Mouse (Mus musculus) erythroblast, embryonic 14.5 days (primary cell): ENCODE data around the gene Tfb2m. TPM values are rescaled to one million over a fixed set of nuclear protein-coding genes. Genes with fewer than 3 reads are reported as not detected.

Source experiments
- H3K27me3 ChIP-seq: 2 replicates; pipeline ENCODE4 v1.6.1; 2012; ENCODE audit warnings: inconsistent platforms; ENCODE audit not compliant: control insufficient read depth
- H3K36me3 ChIP-seq: 2 replicates; pipeline ENCODE4 v1.6.1; 2012; ENCODE audit warnings: mild to moderate bottlenecking, inconsistent platforms; ENCODE audit not compliant: control insufficient read depth
- H3K4me1 ChIP-seq: 2 replicates; pipeline ENCODE4 v1.6.1; 2012; ENCODE audit warnings: inconsistent platforms; ENCODE audit not compliant: control insufficient read depth
- H3K4me3 ChIP-seq: replicated peaks from 2 replicates; pipeline ENCODE3; 2012; ENCODE audit warnings: moderate library complexity, mild to moderate bottlenecking, inconsistent platforms
- H3K9me3 ChIP-seq: 2 replicates; pipeline ENCODE4 v1.6.1; 2012; ENCODE audit warnings: low read length, inconsistent platforms, mixed read lengths; ENCODE audit not compliant: control insufficient read depth
- GATA1 ChIP-seq: IDR thresholded peaks from 2 replicates; pipeline ENCODE4 v1.6.1; 2012; ENCODE audit warnings: low read length, inconsistent platforms, mixed read lengths
- TAL1 ChIP-seq: IDR thresholded peaks from 3 replicates; pipeline ENCODE4 v1.6.1; 2012; ENCODE audit warnings: low read length, inconsistent platforms, mixed read lengths
- polyA plus RNA-seq: library from polyadenylated mRNA; stranded (reverse); fragments of >175 nt; gene quantifications from 2 replicates; pipeline ENCODE4 v1.2.3, GENCODE M21; 2012

Tfb2m gene
- polyA plus RNA-seq, 1 experiment: 0.32 TPM

DNA sequence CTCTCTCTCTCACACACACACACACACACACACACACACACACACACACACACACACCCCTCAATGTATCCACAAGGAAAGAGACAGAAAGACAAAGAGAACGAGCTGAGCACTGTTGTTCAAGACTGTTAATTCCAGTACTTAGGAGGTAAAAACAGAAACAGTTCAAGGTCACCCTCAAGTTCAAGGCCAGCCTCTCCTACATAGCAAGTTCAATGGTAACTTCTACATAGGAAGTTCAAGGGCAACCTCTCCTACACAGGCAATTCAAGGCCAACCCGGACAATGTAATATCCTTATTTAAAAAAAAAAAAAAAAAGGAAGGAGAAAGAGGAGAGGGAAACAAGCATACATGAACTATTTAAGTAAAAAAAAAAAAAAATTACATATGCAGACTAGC lies 58.8 kb downstream of the Tfb2m start:
- H3K4me3 ChIP-seq: no peak overlapping the region
- H3K27me3 ChIP-seq: no peaks in the 10 kb centered on the region
- H3K9me3 ChIP-seq: no peaks in the 10 kb centered on the region
- H3K4me1 ChIP-seq: no peaks in the 10 kb centered on the region; the same call in 1 of the 2 replicates
- no peaks in the 10 kb centered on the region for H3K36me3 ChIP-seq
- TF ChIP-seq GATA1 (no peak), TAL1 (no peak)

DNA sequence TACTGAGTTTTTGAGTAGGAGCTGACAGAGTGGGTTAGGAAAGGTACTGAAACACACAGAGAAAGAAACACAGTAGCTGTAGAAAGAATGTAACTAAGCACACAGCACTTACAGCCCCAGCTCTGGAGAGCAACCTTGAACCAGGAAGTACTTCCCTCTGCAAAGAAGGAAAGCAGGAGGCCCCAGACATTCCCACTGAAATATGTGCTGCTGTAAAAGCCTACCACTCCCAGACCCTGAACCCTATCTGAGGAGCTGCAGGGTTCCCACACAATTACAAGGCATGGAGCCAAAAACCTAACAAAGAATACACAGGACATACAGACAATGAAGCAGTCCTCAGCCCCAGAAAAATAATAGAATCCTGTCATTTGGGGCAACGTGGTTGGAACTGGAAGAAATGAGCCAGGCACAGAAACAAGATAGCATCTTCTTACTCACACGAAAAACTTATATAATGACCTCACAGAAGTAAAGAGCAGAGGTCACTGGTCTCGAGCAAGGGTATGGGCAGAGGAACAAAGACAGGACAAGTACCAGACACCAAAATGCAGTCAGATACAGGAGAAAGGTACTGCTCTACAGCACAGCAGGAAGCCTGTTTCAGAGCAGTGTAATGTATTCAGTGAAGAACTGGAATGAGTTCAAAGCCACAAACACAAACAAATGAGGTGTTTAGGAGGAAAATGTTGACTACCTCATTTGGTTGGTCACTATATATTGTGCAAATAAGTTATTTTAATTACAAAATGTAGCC lies 60.1 kb downstream of the Tfb2m start:
- Histone ChIP-seq H3K4me3 (no peak overlapping the region), H3K36me3 (no peaks in the 10 kb centered on the region), H3K4me1 (no peaks in the 10 kb centered on the region), H3K9me3 (no peaks in the 10 kb centered on the region), H3K27me3 (no peaks in the 10 kb centered on the region)
- TF ChIP-seq GATA1 (no peak), TAL1 (no peak)

DNA sequence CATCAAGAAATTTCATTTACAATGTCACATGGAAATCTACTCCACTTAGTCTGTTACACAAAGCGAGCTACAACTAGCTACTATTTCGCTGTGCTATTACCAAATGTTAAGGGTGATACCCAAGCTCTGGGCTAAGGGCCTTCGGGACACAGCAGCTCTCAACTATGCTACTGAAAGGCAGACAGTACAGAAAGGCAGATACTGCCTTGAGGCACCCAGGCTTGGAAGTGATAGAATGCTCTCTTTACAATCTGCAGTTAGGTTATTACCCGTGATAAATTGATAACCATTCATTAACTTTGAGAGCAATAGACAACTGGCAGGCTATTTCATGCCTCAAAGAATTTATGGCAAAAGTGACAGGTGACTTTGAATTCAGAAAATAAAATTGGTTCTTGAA lies 65.2 kb downstream of the Tfb2m start:
- TF ChIP-seq GATA1 (no peak), TAL1 (no peak)
- no peaks in the 10 kb centered on the region for H3K27me3 ChIP-seq
- no peaks in the 10 kb centered on the region for H3K9me3 ChIP-seq
- H3K36me3 ChIP-seq: no peaks in the 10 kb centered on the region
- no peaks in the 10 kb centered on the region for H3K4me1 ChIP-seq
- H3K4me3 ChIP-seq: no peak overlapping the region

Other genes with a start within 250 kb of the Tfb2m start
- 0.02 and 0.09 TPM in 2 replicates for gene Smyd3, start 28.2 kb downstream of the Tfb2m start, polyA plus RNA-seq
- 1.3 and 1.8 TPM in 2 replicates for gene Cnst, start 103 bp upstream of the Tfb2m start, polyA plus RNA-seq
- not detected in 2 replicates for gene Sccpdh, start 121.9 kb upstream of the Tfb2m start, polyA plus RNA-seq
- not detected in 2 replicates for gene Kif28, start 199.0 kb upstream of the Tfb2m start, polyA plus RNA-seq